Comparison of ENCODE assay signal across 18 mouse cellular contexts in the genomic region with DNA sequence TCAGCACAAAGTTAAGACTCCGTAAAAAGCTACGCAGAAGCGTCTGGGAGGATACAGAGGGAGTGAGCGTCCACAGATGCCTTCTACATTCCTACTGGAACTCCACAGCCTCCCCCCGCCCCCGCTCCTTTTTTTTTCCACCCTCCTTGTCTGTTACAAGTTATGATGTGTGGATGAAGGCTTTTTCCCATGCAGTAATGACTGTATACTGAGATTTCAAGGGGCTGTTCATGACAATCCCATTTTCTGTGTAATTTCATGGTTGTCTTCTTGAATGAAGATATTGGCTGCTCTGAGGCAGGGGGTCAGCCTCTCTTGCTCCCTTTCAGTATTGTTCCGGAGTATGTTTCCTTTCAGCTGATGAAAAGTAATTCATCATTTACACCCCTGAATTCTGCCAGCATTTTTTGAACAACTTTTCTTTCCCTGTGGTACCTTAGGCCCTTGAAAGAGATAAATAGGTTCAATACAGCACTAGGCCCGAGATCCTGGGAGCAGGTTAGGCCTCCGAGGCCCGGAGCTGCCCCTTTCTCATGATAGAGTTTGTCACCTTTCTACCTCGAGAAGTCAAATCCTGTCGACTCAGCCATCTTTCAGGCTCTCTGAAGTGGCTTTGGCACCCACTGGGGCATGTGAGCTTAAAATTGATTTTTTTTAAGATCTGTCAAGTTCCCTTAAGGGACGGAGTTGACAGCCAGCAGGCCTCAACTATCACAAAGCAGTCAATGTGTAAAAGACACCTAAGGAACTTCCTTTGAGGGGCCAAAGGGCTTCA.
DNase-seq lines count a peak whose midpoint lies in the region; ATAC-seq and TF ChIP-seq lines count a peak whose summit lies in the region.
"Had no signal": no experiment of that assay in that cellular context is flagged by ENCODE, and none has a peak within 500 bp of the region (broad histone marks: within the 10 kb centered on the region; RNA-seq: fewer than 3 reads in every experiment).

No protein-coding gene starts in this region.

- H3K27ac ChIP-seq in hindbrain, embryonic 12.5 days = no peak overlapping the region
- H3K27ac ChIP-seq in midbrain, embryonic 13.5 days = no peak overlapping the region
- H3K27ac ChIP-seq: layer of hippocampus, adult 2 months; neural tube, embryonic 12.5 days; stomach, postnatal 0 days had no signal

- peak; percentile 83 for ATAC-seq in hindbrain, embryonic 12.5 days (ENCODE audit: low FRiP score)
- peak; percentile 86 for ATAC-seq in midbrain, embryonic 13.5 days
- ATAC-seq: forebrain, embryonic 14.5 days; Patski had no signal

- H3K4me3 ChIP-seq in hindbrain, embryonic 12.5 days = no peak overlapping the region
- no peak overlapping the region for H3K4me3 ChIP-seq in midbrain, embryonic 13.5 days (replicated peaks)
- H3K4me3 ChIP-seq: heart, embryonic 12.5 days; layer of hippocampus, adult 2 months; neural tube, embryonic 12.5 days had no signal

- TF ChIP-seq POLR2A in brain, embryonic 14.5 days (IDR thresholded peaks at IDR 0.05; ENCODE audit: borderline replicate concordance, extremely low read depth, insufficient read depth, insufficient read length, poor library complexity, severe bottlenecking) = no peak

- H3K4me1 ChIP-seq in hindbrain, embryonic 12.5 days = peaks cover 19% of the 10 kb centered on the region
- H3K4me1 ChIP-seq in midbrain, embryonic 13.5 days (replicated peaks) = peaks cover 23% of the 10 kb centered on the region
- H3K4me1 ChIP-seq: heart, embryonic 12.5 days had no signal

- no peak for TF ChIP-seq CTCF in brain, embryonic 14.5 days (IDR thresholded peaks at IDR 0.05; ENCODE audit: borderline replicate concordance, extremely low read depth, insufficient read depth, insufficient read length)

- 27% methylated on average over 13 of the region's 13 CpGs for WGBS in hindbrain, embryonic 12.5 days
- 35% methylated on average over 13 of the region's 13 CpGs for WGBS in midbrain, embryonic 13.5 days

- no peaks in the 10 kb centered on the region for H3K9me3 ChIP-seq in hindbrain, embryonic 12.5 days (replicated peaks)
- no peaks in the 10 kb centered on the region for H3K9me3 ChIP-seq in midbrain, embryonic 13.5 days
- H3K9me3 ChIP-seq: heart, embryonic 12.5 days; neural tube, embryonic 12.5 days had no signal

- DNase-seq in kidney, postnatal 4 days = peak; percentile 22 to 26
- no peak for DNase-seq in kidney, adult 11 months
- DNase-seq in brain, embryonic 14.5 days (ENCODE audit: low read depth) = peak; percentile 74
- no peak for DNase-seq in urinary bladder, postnatal 14 days (ENCODE audit: low spot score)
- DNase-seq in layer of hippocampus, adult 8-10 months (ENCODE audit: low spot score in 2 of 2) = no peak
- no peak for DNase-seq in gastrocnemius, adult 8-10 months (ENCODE audit: low spot score in 2 of 2)
- DNase-seq: cerebellum, adult 9-11 months; gastrocnemius, postnatal 10 days; spleen, adult 18-20 months had no signal

- no peaks in the 10 kb centered on the region for H3K27me3 ChIP-seq in hindbrain, embryonic 12.5 days
- no peaks in the 10 kb centered on the region; the same call in 1 of the 2 replicates for H3K27me3 ChIP-seq in midbrain, embryonic 13.5 days
- H3K27me3 ChIP-seq: heart, embryonic 12.5 days; neural tube, embryonic 12.5 days had no signal

- no peak overlapping the region for H3K4me2 ChIP-seq in hindbrain, embryonic 12.5 days (replicated peaks)
- no peak overlapping the region for H3K4me2 ChIP-seq in midbrain, embryonic 13.5 days (replicated peaks)
- H3K4me2 ChIP-seq: heart, embryonic 12.5 days; liver, embryonic 11.5 days; neural tube, embryonic 12.5 days had no signal

- no peak overlapping the region for H3K9ac ChIP-seq in hindbrain, embryonic 12.5 days
- H3K9ac ChIP-seq in midbrain, embryonic 13.5 days (replicated peaks) = no peak overlapping the region
- H3K9ac ChIP-seq: heart, embryonic 12.5 days; neural tube, embryonic 12.5 days had no signal

- no peaks in the 10 kb centered on the region for H3K36me3 ChIP-seq in hindbrain, embryonic 12.5 days
- no peaks in the 10 kb centered on the region for H3K36me3 ChIP-seq in midbrain, embryonic 13.5 days
- H3K36me3 ChIP-seq: heart, embryonic 12.5 days; neural tube, embryonic 12.5 days had no signal

Comparison
In these comparisons a context has a peak if more than half of its experiments do, and no peak if none do; other contexts are left out.
1. DNase-seq: peak in kidney, postnatal 4 days (2 of 2) and brain, embryonic 14.5 days (single experiment); none in kidney, adult 11 months (single experiment), urinary bladder, postnatal 14 days (single experiment), layer of hippocampus, adult 8-10 months (0 of 2) and gastrocnemius, adult 8-10 months (0 of 2).